Mouse (Mus musculus): ENCODE measurements around the gene Heatr4. TPM values are rescaled to one million over a fixed set of nuclear protein-coding genes. Genes with fewer than 3 reads are reported as not detected.
A peak's percentile ranks its signal among the peaks of the same experiment; 100 is the strongest.

Heatr4 gene
- total and polyA plus RNA-seq, 3 experiments: 0.03 TPM; not detected in 2

DNA sequence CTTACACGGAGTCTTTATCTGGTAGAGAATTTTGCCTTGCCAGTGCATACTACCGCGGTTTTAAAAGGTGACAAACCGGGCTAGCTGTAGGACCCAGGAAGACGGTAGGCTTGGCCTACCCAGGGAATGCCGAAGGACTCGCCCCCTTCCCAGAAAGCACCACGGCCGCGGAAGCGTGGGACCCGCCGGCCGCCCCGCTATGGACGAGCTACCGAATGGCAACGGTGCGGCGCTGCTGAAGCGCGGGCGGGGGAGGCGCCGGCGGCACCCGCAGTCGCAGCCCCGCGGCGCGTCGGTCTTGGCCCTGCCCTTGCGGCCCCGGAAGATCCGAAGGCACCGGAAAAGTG, 34.2 kb downstream of the Heatr4 start, which contains the start of gene Riox1:
Gene Riox1 (plus strand): TSS at position 116 of the 347 bp plus-strand sequence.
- peaks cover 2 to 26% of the 10 kb centered on the region in 2 experiments; a peak in 3 of 4 replicates for H3K4me1 ChIP-seq (ENCODE audit: control insufficient read depth in 1 of 2, insufficient read depth in 2 of 2, low read length in 2 of 2)
- peaks cover 0 to 32% of the 10 kb centered on the region in 2 experiments; a peak in 2 of 4 replicates for H3K36me3 ChIP-seq (ENCODE audit: control insufficient read depth in 1 of 2, insufficient read depth in 2 of 2, low read length in 2 of 2)
- TF ChIP-seq USF2 (IDR thresholded peaks at IDR 0.05; ENCODE audit: borderline replicate concordance in 1 of 2, insufficient read depth in 1 of 2, low read depth in 1 of 2, low read length in 2 of 2) (no peak), TAL1 (IDR thresholded peaks at IDR 0.05; ENCODE audit: low read length) (no peak), MEF2A (IDR thresholded peaks at IDR 0.05; ENCODE audit: extremely low read depth, insufficient replicate concordance, low read depth, low read length, poor library complexity, severe bottlenecking) (no peak), NRF1 (IDR thresholded peaks at IDR 0.05; ENCODE audit: insufficient read depth, low read depth, low read length, poor library complexity, severe bottlenecking) (no peak), TBP (IDR thresholded peaks at IDR 0.05; ENCODE audit: low read depth, low read length) (peak; percentile 78), EP300 (IDR thresholded peaks at IDR 0.05; ENCODE audit: low read depth in 1 of 2, low read length in 2 of 2) (peak in 1 of 2 experiments; percentile 17; a peak in 1 of 4 replicates), POLR2AphosphoS5 (IDR thresholded peaks at IDR 0.05; ENCODE audit: borderline replicate concordance, low read depth, low read length) (no peak), UBTF (IDR thresholded peaks at IDR 0.05; ENCODE audit: borderline replicate concordance, insufficient read depth, low read depth, low read length) (no peak), CHD1 (IDR thresholded peaks at IDR 0.05; ENCODE audit: low read depth, low read length) (no peak), POLR2AphosphoS2 (IDR thresholded peaks at IDR 0.05; ENCODE audit: low read length) (peak; percentile 74), TCF12 (IDR thresholded peaks at IDR 0.05; ENCODE audit: low read depth, low read length) (peak; percentile 62; the same call in 1 of the 2 replicates), JUND (IDR thresholded peaks at IDR 0.05; ENCODE audit: low read depth, low read length) (no peak), RCOR1 (IDR thresholded peaks at IDR 0.05; ENCODE audit: low read depth, low read length) (no peak; the same call in none of the 2 replicates), KAT2A (conservative IDR thresholded peaks at IDR 0.05; ENCODE audit: low read depth, low read length) (peak; percentile 52; the same call in 1 of the 2 replicates), CTCF (IDR thresholded peaks at IDR 0.05 in 2 of 3, conservative IDR thresholded peaks at IDR 0.05 in 1 of 3; ENCODE audit: control insufficient read depth in 1 of 3, insufficient read depth in 1 of 3, low read depth in 2 of 3, low read length in 3 of 3, poor library complexity in 1 of 3, severe bottlenecking in 1 of 3) (no peak), ZKSCAN1 (IDR thresholded peaks at IDR 0.05; ENCODE audit: low read depth, low read length) (no peak), ZC3H11A (IDR thresholded peaks at IDR 0.05; ENCODE audit: low read depth, low read length) (no peak), RAD21 (IDR thresholded peaks at IDR 0.05; ENCODE audit: low read depth, low read length) (no peak), MAFK (IDR thresholded peaks at IDR 0.05; ENCODE audit: borderline replicate concordance, low read depth, low read length) (no peak), MAZ (IDR thresholded peaks at IDR 0.05; ENCODE audit: low read depth, low read length) (no peak; the same call in 1 of the 2 replicates), MYB (IDR thresholded peaks at IDR 0.05; ENCODE audit: low read depth, low read length) (no peak), NELFE (IDR thresholded peaks at IDR 0.05; ENCODE audit: low read depth, low read length) (peak; percentile 92), HCFC1 (IDR thresholded peaks at IDR 0.05; ENCODE audit: low read depth, low read length) (peak; percentile 89), GABPA (IDR thresholded peaks at IDR 0.05; ENCODE audit: low read depth, low read length) (no peak), SIN3A (IDR thresholded peaks at IDR 0.05; ENCODE audit: low read length) (peak; percentile 97), ZMIZ1 (IDR thresholded peaks at IDR 0.05; ENCODE audit: low read depth, low read length) (no peak), USF1 (IDR thresholded peaks at IDR 0.05; ENCODE audit: low read depth, low read length) (no peak), MXI1 (IDR thresholded peaks at IDR 0.05; ENCODE audit: low read depth, low read length) (peak; percentile 79), POLR2A (IDR thresholded peaks at IDR 0.05; ENCODE audit: control insufficient read depth in 1 of 2, insufficient read depth in 1 of 2, low read depth in 1 of 2, low read length in 2 of 2, poor library complexity in 1 of 2) (peak; percentile 86 to 96), MYC (IDR thresholded peaks at IDR 0.05; ENCODE audit: low read depth, low read length) (no peak), GATA1 (IDR thresholded peaks at IDR 0.05; ENCODE audit: low read depth, low read length) (no peak; the same call in 1 of the 2 replicates), E2F4 (IDR thresholded peaks at IDR 0.05; ENCODE audit: borderline replicate concordance, low read depth, low read length) (no peak), BHLHE40 (IDR thresholded peaks at IDR 0.05; ENCODE audit: borderline replicate concordance, low read depth, low read length) (no peak; the same call in 1 of the 2 replicates), ZNF384 (IDR thresholded peaks at IDR 0.05; ENCODE audit: low read depth, low read length) (no peak), CHD2 (IDR thresholded peaks at IDR 0.05; ENCODE audit: low read length) (no peak), ELF1 (IDR thresholded peaks at IDR 0.05; ENCODE audit: low read depth, low read length) (peak; percentile 83)
- peak within 1 kb of the TSS; percentile 82 for H3K27ac ChIP-seq (ENCODE audit: control insufficient read depth, low read depth, low read length)
- peak within 1 kb of the TSS; percentile 70 to 74 for H3K4me3 ChIP-seq (ENCODE audit: control insufficient read depth in 1 of 2, insufficient read depth in 1 of 2, low read depth in 2 of 2, low read length in 2 of 2)
- H3K9me3 ChIP-seq (replicated peaks; ENCODE audit: insufficient read depth, low read length): no peaks in the 10 kb centered on the region
- H3K79me2 ChIP-seq (ENCODE audit: control insufficient read depth, insufficient read depth, low read length, poor library complexity): peaks cover 43% of the 10 kb centered on the region
- H3K27me3 ChIP-seq (ENCODE audit: control insufficient read depth in 1 of 2, insufficient read depth in 2 of 2, low read length in 2 of 2): no peaks in the 10 kb centered on the region
- DNase-seq (ENCODE audit: low read depth, low spot score): peak; percentile 90
- peak within 1 kb of the TSS; percentile 86 for H3K9ac ChIP-seq (ENCODE audit: control insufficient read depth, low read depth, low read length, poor library complexity, severe bottlenecking)

All from MEL (cell line).